Mouse (Mus musculus) liver, postnatal 0 days (tissue): ENCODE results near the gene Gpn2. TPM values are rescaled to one million over a fixed set of nuclear protein-coding genes. Genes with fewer than 3 reads are reported as not detected.

Experiments used
- ATAC-seq: fragments of 200-750 bp; cut with Nextera tagmentation; 2 replicates; pipeline ENCODE4 v1.8.0; 2017; ENCODE audit warnings: mild to moderate bottlenecking, moderate library complexity
- DNase-seq: peaks from one replicate; pipeline ENCODE4 v3.0.0-alpha.2; 2016
- H3K27ac ChIP-seq: fragments of 300-500 bp; sonication (generic); 2 replicates; pipeline ENCODE4 v1.5.1; 2014; ENCODE audit warnings: antibody characterized with exemption, moderate library complexity, mild to moderate bottlenecking, low read depth
- H3K27me3 ChIP-seq: fragments of 300-500 bp; sonication (generic); 2 replicates; pipeline ENCODE4 v1.6.1; 2014; ENCODE audit warnings: low read length, control low read depth, mixed read lengths; ENCODE audit not compliant: insufficient read depth
- H3K36me3 ChIP-seq: fragments of 300-500 bp; sonication (generic); replicated peaks from 2 replicates; pipeline ENCODE4 v1.6.1; 2014; ENCODE audit warnings: mild to moderate bottlenecking, control low read depth, low read length, moderate library complexity, mixed read lengths; ENCODE audit not compliant: insufficient read depth
- H3K4me1 ChIP-seq: fragments of 300-500 bp; sonication (generic); 2 replicates; pipeline ENCODE4 v1.6.1; 2014; ENCODE audit warnings: antibody characterized with exemption, mild to moderate bottlenecking, control low read depth; ENCODE audit not compliant: insufficient read depth
- H3K4me2 ChIP-seq: fragments of 300-500 bp; sonication (generic); 2 replicates; pipeline ENCODE4 v1.6.1; 2014; ENCODE audit warnings: low read depth, mild to moderate bottlenecking, low read length, moderate library complexity, mixed read lengths
- H3K4me3 ChIP-seq: fragments of 300-500 bp; sonication (generic); 2 replicates; pipeline ENCODE4 v1.5.1; 2014; ENCODE audit warnings: low read depth, low read length
- H3K9ac ChIP-seq: fragments of 300-500 bp; sonication (generic); replicated peaks from 2 replicates; pipeline ENCODE4 v1.6.1; 2014; ENCODE audit warnings: mild to moderate bottlenecking, moderate library complexity
- H3K9me3 ChIP-seq: fragments of 300-500 bp; sonication (generic); 2 replicates; pipeline ENCODE4 v1.6.1; 2016; ENCODE audit warnings: mild to moderate bottlenecking, control low read depth, low read length, mixed read lengths
- CTCF ChIP-seq: sonication (generic); IDR thresholded peaks from 2 replicates; pipeline ENCODE4 v1.5.1; 2016; ENCODE audit warnings: antibody characterized with exemption, low read depth
- EP300 ChIP-seq: IDR thresholded peaks from 2 replicates; pipeline ENCODE4 v1.6.1; 2016; ENCODE audit warnings: antibody characterized with exemption, low read depth, mild to moderate bottlenecking
- WGBS: fragments of 180-500 bp; shearing (Covaris S2); extraction: QIAGEN DNeasy Blood & Tissue Kit; methylation state at CpG from one replicate; pipeline ENCODE4 v1.1.7; 2014; ENCODE audit not compliant: insufficient replicate concordance; 5-methylcytosine and 5-hydroxymethylcytosine counted together
- polyA plus RNA-seq: library from polyadenylated mRNA; unstranded; fragments of >200 nt; fragmentation: Nextera tagmentation; extraction: Ambion mirVana; gene quantifications from 2 replicates; pipeline ENCODE4 v1.2.1, GENCODE M21; 2015

Gene Gpn2
- polyA plus RNA-seq, 1 experiment from 2014 or later: 10.2 TPM

GRCm38 (mm10) chr4:133629191-133629590, 45.0 kb downstream of the Gpn2 start:
- ATAC-seq (no peak), DNase-seq (no peak)
- no peaks in the 10 kb centered on the region for H3K9me3 ChIP-seq
- H3K9ac ChIP-seq: no peak overlapping the region
- no peak overlapping the region for H3K4me3 ChIP-seq
- 62% methylated on average over 7 of the region's 7 CpGs for WGBS
- TF ChIP-seq CTCF (no peak), EP300 (no peak)
- no peak overlapping the region for H3K4me2 ChIP-seq
- H3K4me1 ChIP-seq: peaks cover 41% of the 10 kb centered on the region
- no peak overlapping the region for H3K27ac ChIP-seq
- H3K27me3 ChIP-seq: no peaks in the 10 kb centered on the region
- H3K36me3 ChIP-seq: peaks cover 12% of the 10 kb centered on the region; the same call in 1 of the 2 replicates

GRCm38 (mm10) chr4:133630326-133630920, 46.3 kb downstream of the Gpn2 start:
- H3K4me1 ChIP-seq: peaks cover 28% of the 10 kb centered on the region
- DNase-seq (no peak), ATAC-seq (no peak)

DNA sequence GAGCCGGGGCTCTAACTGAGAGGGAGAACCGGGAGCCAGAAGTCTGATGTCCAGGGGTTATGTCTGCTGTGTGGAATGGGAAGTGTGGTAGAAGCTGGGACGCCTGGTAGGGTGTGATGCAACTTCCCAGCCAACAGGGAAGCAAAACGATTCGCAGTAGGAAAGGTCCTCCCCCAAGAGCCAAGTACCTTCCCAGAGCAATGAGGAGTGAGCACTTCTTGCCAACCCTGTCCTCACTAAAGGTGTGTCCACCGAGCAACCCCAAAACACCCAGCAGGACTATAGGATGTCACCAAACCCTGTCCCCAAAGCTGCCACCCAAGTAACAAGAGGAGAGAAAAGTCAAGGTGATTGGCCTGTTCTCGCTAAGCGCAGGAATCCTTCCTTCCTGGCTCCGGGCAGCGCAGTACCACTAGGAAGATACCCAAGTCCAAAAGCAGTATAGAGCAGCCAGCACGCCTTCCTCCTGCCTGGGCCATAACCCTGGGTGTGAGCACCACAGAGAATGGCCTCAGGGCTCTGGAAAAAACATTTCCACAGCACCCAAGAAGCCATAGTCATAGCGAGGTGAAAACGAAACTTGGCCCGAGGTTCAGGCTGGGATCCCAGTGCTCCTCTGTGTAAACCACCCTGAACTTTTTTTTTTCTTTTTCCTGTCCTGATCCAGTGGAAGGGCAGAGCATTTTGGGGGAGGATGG, 47.1 kb downstream of the Gpn2 start:
- no peak for TF ChIP-seq EP300
- TF ChIP-seq CTCF: no peak
- H3K27me3 ChIP-seq: no peaks in the 10 kb centered on the region
- H3K36me3 ChIP-seq: peaks cover 6% of the 10 kb centered on the region; the same call in 1 of the 2 replicates
- H3K4me1 ChIP-seq: peaks cover 23% of the 10 kb centered on the region
- H3K27ac ChIP-seq: no peak overlapping the region
- 53% methylated on average over 14 of the region's 14 CpGs for WGBS
- peak overlapping the region; percentile 77 for H3K4me3 ChIP-seq
- no peak for ATAC-seq
- DNase-seq: no peak
- peak overlapping the region; percentile 97 for H3K4me2 ChIP-seq
- no peak overlapping the region for H3K9ac ChIP-seq
- H3K9me3 ChIP-seq: no peaks in the 10 kb centered on the region

More at GRCm38 (mm10) chr4:133630326-133630920, 46.3 kb downstream of the Gpn2 start:
- H3K9me3 ChIP-seq: no peaks in the 10 kb centered on the region
- H3K27me3 ChIP-seq: no peaks in the 10 kb centered on the region
- no peak overlapping the region for H3K4me3 ChIP-seq
- peak overlapping the region; percentile 51; the same call in 1 of the 2 replicates for H3K27ac ChIP-seq
- peaks cover 6% of the 10 kb centered on the region; the same call in 1 of the 2 replicates for H3K36me3 ChIP-seq
- H3K4me2 ChIP-seq: peak overlapping the region; percentile 97; the same call in 1 of the 2 replicates
- TF ChIP-seq EP300 (no peak), CTCF (no peak)
- 78% methylated on average over 8 of the region's 8 CpGs for WGBS
- H3K9ac ChIP-seq: no peak overlapping the region

- peak overlapping the region; percentile 77 for H3K4me3 ChIP-seq
- H3K4me1 ChIP-seq: peaks cover 22% of the 10 kb centered on the region
- peaks cover 2% of the 10 kb centered on the region; the same call in 1 of the 2 replicates for H3K36me3 ChIP-seq
- H3K4me2 ChIP-seq: peak overlapping the region; percentile 97
- peak overlapping the region; percentile 91 for H3K9ac ChIP-seq
- no peaks in the 10 kb centered on the region for H3K9me3 ChIP-seq
- peak overlapping the region; percentile 81; the same call in 1 of the 2 replicates for H3K27ac ChIP-seq
- 38% methylated on average over 9 of the region's 9 CpGs for WGBS
- TF ChIP-seq CTCF (no peak), EP300 (no peak)
- H3K27me3 ChIP-seq: no peaks in the 10 kb centered on the region
- no peak for DNase-seq
- no peak for ATAC-seq
Measured at GRCm38 (mm10) chr4:133631769-133632411, 47.7 kb downstream of the Gpn2 start.

DNA sequence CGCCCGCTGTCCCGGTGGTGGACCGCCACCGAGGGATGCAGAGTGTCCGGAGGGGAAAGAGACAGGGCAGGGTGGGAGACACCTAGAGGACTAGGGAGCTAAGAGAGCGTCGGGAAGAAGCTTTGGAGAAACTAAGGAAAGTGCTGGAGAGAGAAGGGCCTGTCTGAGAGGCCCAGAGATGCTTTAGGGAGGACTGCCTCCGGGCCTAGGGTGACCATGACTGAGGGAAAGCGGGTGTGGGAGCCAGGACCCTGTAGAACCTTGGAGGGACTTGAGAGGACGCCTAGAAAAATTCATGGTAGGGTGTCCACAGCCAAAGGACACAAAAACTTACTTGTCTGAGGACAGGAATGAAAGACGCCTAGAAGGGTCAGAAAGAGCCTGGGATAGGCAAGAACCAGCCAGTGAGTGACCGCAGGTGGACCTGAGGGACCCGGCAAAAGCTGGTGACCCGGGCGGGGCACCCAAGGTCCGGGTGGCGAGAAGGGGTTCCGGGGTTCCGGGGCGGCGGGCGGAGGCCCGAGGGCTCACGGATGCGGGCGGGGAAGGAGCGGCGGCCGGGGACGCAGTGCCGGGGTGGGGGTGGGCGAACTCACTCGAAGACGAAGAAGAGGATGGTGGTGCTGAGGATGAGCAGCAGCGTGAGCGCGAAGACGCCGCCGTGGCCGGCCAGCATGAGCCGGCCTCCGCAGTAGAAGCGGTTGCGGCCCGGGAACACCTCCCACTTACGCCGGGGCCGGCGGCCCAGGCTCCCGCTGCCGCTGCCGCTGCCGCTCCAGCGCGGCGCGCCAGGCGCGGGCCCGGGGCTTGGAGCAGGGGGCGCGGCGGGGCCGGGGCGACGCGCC, 48.5 kb downstream of the Gpn2 start:
- DNase-seq: no peak
- no peak for TF ChIP-seq EP300
- Histone ChIP-seq H3K9me3 (no peaks in the 10 kb centered on the region), H3K4me3 (peak overlapping the region; percentile 77), H3K27me3 (no peaks in the 10 kb centered on the region), H3K27ac (peak overlapping the region; percentile 81), H3K36me3 (no peaks in the 10 kb centered on the region), H3K4me1 (peaks cover 22% of the 10 kb centered on the region), H3K9ac (peak overlapping the region; percentile 91), H3K4me2 (peak overlapping the region; percentile 97)
- ATAC-seq: peak; percentile 71
- WGBS: 5% methylated on average over 45 of the region's 69 CpGs
